Mouse (Mus musculus): ENCODE data around the gene Gna15.

DNA sequence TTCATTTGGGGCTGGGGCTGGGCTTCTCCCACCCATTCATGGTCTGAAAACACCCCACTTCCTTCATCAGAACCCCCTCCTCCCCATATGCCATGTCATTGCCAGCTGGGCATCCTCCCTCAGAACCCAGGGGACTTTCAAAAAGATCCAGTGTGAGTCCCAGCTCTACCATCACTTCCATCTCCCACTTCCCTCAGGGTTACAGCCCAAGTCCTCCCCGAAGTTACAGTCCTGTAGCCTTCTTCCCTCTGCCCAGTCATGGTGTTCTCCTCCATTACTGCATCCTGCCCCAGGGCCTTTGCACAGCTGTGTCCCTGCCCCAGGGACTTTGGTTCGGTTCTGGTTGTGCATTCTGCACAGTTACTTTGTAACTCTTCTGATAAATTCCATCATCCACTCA lies 69.9 kb downstream of the Gna15 start:
- TF ChIP-seq CTCF (IDR thresholded peaks at IDR 0.05; ENCODE audit: control insufficient read depth, insufficient read depth, insufficient read length): no peak
- no peak for TF ChIP-seq MAX (IDR thresholded peaks at IDR 0.05)
- no peak for TF ChIP-seq MYOD1 (IDR thresholded peaks at IDR 0.05; ENCODE audit: control insufficient read depth, insufficient read length, low read depth)
- TF ChIP-seq USF1 (IDR thresholded peaks at IDR 0.05; ENCODE audit: low read depth): no peak
- no peak for TF ChIP-seq CEBPB (IDR thresholded peaks at IDR 0.05; ENCODE audit: low read depth)
- TF ChIP-seq FOSL1 (IDR thresholded peaks at IDR 0.05; ENCODE audit: insufficient read depth, low read length, poor library complexity, severe bottlenecking): no peak

Data from C2C12 (cell line).